Mouse (Mus musculus) lung, embryonic 15.5 days (tissue): ENCODE data around the gene Eln. TPM values are rescaled to one million over a fixed set of nuclear protein-coding genes. Genes with fewer than 3 reads are reported as not detected.
A peak's percentile ranks its signal among the peaks of the same experiment; 100 is the strongest.

ENCODE experiments used
- ATAC-seq: fragments of 200-750 bp; cut with Nextera tagmentation; 2 replicates; pipeline ENCODE4 v1.8.0; 2017; ENCODE audit warnings: moderate number of reproducible peaks, borderline replicate concordance; ENCODE audit not compliant: low FRiP score, low TSS enrichment; ENCODE audit errors: extremely low read depth
- H3K27ac ChIP-seq: fragments of 300-500 bp; sonication (generic); 2 replicates; pipeline ENCODE4 v1.5.1; 2015; ENCODE audit warnings: moderate library complexity, mild to moderate bottlenecking, inconsistent platforms
- H3K27me3 ChIP-seq: fragments of 300-500 bp; sonication (generic); 2 replicates; pipeline ENCODE4 v1.6.1; 2015; ENCODE audit warnings: inconsistent platforms
- H3K36me3 ChIP-seq: fragments of 300-500 bp; sonication (generic); 2 replicates; pipeline ENCODE4 v1.6.1; 2015; ENCODE audit warnings: inconsistent platforms
- H3K4me1 ChIP-seq: fragments of 300-500 bp; sonication (generic); 2 replicates; pipeline ENCODE4 v1.6.1; 2015; ENCODE audit warnings: inconsistent platforms
- H3K4me2 ChIP-seq: fragments of 300-500 bp; sonication (generic); 2 replicates; pipeline ENCODE4 v1.6.1; 2015; ENCODE audit warnings: inconsistent platforms, mild to moderate bottlenecking, moderate library complexity
- H3K4me3 ChIP-seq: fragments of 300-500 bp; sonication (generic); 2 replicates; pipeline ENCODE4 v1.5.1; 2015; ENCODE audit warnings: mild to moderate bottlenecking, inconsistent platforms
- H3K9ac ChIP-seq: fragments of 300-500 bp; sonication (generic); 2 replicates; pipeline ENCODE4 v1.6.1; 2015; ENCODE audit warnings: inconsistent platforms
- H3K9me3 ChIP-seq: fragments of 300-500 bp; sonication (generic); 2 replicates; pipeline ENCODE4 v1.6.1; 2016; ENCODE audit warnings: inconsistent platforms
- WGBS: fragments of 180-500 bp; shearing (Covaris S2); methylation state at CpG from one replicate; pipeline ENCODE4 v1.1.7; 2015; 5-methylcytosine and 5-hydroxymethylcytosine counted together
- polyA plus RNA-seq: library from polyadenylated mRNA; unstranded; fragments of >200 nt; fragmentation: Nextera tagmentation; extraction: Ambion mirVana; gene quantifications from 2 replicates; pipeline ENCODE4 v1.2.1, GENCODE M21; 2015

Gene Eln
- polyA plus RNA-seq, 1 experiment from 2014 or later = 534 TPM

DNA sequence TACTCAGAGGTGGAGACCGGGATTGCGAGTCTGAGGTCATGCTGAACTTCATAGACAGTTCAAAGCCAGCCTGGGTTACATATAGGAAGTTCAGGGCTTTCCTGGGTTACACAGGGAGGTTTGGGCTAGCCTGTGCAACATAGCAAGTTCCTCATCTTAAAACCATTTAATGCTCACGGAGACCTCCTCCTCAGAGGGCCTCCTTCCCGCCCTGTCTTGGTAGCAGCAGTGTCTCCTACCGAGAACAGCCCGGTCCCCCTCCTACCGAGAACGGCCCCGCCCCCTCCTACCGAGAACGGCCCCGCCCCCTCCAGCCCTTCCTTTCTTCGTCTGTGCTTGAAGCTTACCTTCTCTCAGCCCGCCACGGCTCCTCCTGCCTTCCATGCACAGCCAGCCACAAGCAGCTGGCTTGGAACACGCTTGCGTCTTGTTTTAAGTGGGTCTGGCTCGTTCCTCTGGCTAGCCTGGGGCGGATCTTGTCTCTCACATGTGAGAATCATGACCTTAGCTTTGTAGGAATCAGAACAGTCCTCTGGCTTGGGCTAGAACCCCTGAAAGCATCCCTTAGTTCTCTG lies 4.8 kb downstream of the Eln start:
- 0 out of 2 replicates have a peak overlapping the region, but pooled peaks have one; percentile 6 for H3K4me3 ChIP-seq
- ATAC-seq = no peak
- peak overlapping the region; percentile 20 for H3K27ac ChIP-seq
- H3K36me3 ChIP-seq = no peaks in the 10 kb centered on the region
- peaks cover 41% of the 10 kb centered on the region for H3K4me1 ChIP-seq
- H3K4me2 ChIP-seq = peak overlapping the region; percentile 34
- 12% methylated on average over 19 of the region's 19 CpGs for WGBS
- no peaks in the 10 kb centered on the region for H3K27me3 ChIP-seq
- H3K9me3 ChIP-seq = no peaks in the 10 kb centered on the region
- H3K9ac ChIP-seq = no peak overlapping the region

DNA sequence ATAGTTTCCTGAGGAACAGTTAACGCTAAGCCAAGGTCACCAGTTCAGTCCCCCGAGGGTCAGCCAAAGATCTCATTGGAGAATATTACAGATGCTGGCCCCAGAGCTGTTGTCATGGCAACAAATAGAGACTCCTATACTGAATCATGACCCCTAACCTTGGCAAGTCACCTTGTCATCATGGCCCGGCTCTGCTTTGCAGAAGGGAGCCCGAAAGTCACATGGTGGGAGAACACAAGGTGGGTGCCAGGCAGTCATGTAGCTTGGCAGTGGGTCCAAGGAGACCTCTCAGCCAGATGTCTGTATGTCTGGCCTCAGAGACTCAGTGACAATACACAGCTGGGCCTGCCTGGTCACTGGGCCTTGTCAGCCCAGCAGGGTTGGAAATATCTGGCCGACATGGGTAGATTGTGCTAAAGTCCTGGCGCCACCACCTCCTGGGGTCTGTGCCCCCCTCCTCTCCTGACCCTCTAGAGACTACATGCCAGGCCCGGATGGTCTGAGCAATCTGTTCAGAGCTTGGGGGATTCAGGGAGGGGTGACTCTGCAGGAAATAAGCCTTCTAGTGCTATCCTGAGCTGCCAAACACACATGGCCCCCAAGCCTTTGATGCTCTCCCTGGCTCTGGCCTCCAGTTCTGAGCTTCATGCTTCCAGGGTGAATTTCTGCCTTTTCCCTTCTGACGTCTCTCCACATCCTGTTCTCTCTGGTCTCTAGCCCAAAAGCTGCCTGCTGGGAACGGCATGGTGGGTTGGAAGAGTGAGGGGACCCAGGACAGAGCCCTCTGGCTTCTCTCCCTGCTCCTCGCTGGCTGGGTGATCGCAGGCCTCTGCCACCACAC lies 6.4 kb downstream of the Eln start:
- H3K36me3 ChIP-seq = peaks cover 10% of the 10 kb centered on the region; the same call in 1 of the 2 replicates
- H3K4me1 ChIP-seq = peaks cover 31% of the 10 kb centered on the region
- no peak overlapping the region for H3K9ac ChIP-seq
- no peak overlapping the region for H3K4me3 ChIP-seq
- H3K9me3 ChIP-seq = no peaks in the 10 kb centered on the region
- no peaks in the 10 kb centered on the region for H3K27me3 ChIP-seq
- WGBS = 49% methylated on average over 11 of the region's 11 CpGs
- peak; percentile 37; the same call in 1 of the 2 replicates for ATAC-seq
- H3K4me2 ChIP-seq = no peak overlapping the region; the same call in 1 of the 2 replicates
- peak overlapping the region; percentile 20 for H3K27ac ChIP-seq

DNA sequence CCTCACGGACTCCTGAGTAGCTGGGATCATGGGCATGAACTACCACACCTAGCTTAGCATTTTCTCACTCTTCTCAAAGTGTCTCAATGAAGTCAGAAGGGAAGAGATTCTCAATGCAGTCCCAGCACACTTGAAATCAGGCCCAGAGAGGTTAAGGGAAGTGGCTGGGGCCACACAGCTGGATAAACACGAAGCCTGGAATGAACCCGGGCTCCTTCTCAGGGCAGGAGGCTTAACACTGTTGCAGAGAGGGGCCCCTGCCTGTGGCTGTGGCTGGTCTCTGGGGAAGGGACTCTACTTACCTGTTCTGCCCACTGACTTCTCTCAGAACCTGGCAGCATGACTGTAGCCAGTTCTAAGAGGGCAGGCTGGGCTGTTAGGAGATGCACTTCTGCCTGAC lies 7.2 kb downstream of the Eln start:
- no peak overlapping the region for H3K9ac ChIP-seq
- H3K27ac ChIP-seq = peak overlapping the region; percentile 3; the same call in 1 of the 2 replicates
- no peak overlapping the region for H3K4me3 ChIP-seq
- peaks cover 10% of the 10 kb centered on the region; the same call in 1 of the 2 replicates for H3K36me3 ChIP-seq
- ATAC-seq = no peak
- H3K4me1 ChIP-seq = peaks cover 31% of the 10 kb centered on the region
- H3K4me2 ChIP-seq = no peak overlapping the region
- no peaks in the 10 kb centered on the region for H3K27me3 ChIP-seq
- 36% methylated on average over 3 of the region's 3 CpGs for WGBS
- H3K9me3 ChIP-seq = no peaks in the 10 kb centered on the region

DNA sequence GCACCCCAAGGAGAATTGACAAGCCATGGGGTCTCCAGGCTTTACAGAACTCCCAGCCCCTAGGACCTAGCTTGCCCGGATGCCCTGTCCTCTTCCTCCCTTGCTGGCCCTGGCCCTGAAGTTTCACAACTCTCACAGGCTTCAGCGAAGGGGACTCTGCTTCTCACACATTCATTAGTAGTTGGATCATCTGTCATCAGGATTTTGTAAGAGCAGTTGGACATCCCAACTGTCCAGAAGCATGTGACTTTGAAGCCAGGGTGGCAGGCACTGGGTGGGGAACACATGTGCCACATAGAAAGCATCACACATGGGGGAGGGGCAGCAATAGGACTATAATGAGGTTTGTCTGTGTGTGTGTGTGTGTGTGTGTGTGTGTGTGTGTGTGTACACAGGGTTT lies 12.2 kb downstream of the Eln start:
- Histone ChIP-seq H3K27ac (no peak overlapping the region), H3K4me3 (no peak overlapping the region), H3K27me3 (no peaks in the 10 kb centered on the region), H3K9me3 (no peaks in the 10 kb centered on the region), H3K36me3 (peaks cover 17% of the 10 kb centered on the region; the same call in 1 of the 2 replicates), H3K9ac (no peak overlapping the region), H3K4me1 (no peaks in the 10 kb centered on the region), H3K4me2 (no peak overlapping the region)
- 62% methylated on average over 2 of the region's 2 CpGs for WGBS
- no peak for ATAC-seq

DNA sequence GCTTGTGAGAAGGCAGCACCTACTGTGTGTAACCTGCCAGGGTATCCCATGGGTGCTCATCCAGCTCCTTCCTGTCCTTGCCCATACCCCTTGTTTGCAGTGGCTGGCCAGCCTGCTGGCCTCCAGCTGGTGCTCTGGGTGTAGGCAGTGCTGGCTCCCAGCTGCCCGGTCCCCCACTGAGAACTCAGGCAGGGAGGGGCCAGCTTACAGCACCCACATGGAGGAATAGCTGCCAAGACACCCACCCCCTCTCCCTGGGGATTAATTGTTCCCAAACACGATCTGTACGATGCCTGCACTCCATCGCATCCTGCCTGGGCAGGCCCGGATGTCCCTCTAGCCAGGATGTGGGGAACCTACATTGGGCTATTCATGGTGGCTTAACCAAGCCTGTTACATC lies 13.1 kb downstream of the Eln start:
- Histone ChIP-seq H3K4me1 (no peaks in the 10 kb centered on the region), H3K4me3 (no peak overlapping the region), H3K36me3 (peaks cover 24% of the 10 kb centered on the region; the same call in 1 of the 2 replicates), H3K9ac (no peak overlapping the region), H3K4me2 (no peak overlapping the region), H3K27ac (no peak overlapping the region), H3K27me3 (no peaks in the 10 kb centered on the region), H3K9me3 (no peaks in the 10 kb centered on the region)
- no peak for ATAC-seq
- WGBS = 51% methylated on average over 5 of the region's 5 CpGs

DNA sequence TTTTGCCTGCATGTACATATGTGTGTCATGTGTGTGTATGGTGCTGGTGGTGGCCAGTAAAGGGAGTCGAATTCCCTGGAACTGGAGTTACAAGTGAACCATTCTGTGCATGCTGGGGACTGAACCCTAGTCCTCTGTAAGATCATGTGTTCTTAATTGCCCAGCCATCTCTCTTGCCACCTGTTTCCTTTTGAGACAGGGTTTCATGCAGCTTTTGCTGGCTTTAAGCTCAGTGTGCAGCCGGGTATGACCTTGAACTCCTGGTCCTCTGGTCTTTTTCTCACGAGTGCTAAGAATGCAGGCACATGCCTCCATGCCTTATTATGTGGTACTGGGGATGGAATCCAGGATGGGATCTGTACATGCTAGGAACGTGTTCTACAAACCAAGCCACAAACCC lies 13.9 kb downstream of the Eln start:
- 77% methylated on average over 4 of the region's 4 CpGs for WGBS
- Histone ChIP-seq H3K9me3 (no peaks in the 10 kb centered on the region), H3K4me3 (no peak overlapping the region), H3K4me2 (no peak overlapping the region), H3K36me3 (peaks cover 27% of the 10 kb centered on the region; the same call in 1 of the 2 replicates), H3K27ac (no peak overlapping the region), H3K27me3 (no peaks in the 10 kb centered on the region), H3K4me1 (no peaks in the 10 kb centered on the region), H3K9ac (no peak overlapping the region)
- ATAC-seq = no peak

DNA sequence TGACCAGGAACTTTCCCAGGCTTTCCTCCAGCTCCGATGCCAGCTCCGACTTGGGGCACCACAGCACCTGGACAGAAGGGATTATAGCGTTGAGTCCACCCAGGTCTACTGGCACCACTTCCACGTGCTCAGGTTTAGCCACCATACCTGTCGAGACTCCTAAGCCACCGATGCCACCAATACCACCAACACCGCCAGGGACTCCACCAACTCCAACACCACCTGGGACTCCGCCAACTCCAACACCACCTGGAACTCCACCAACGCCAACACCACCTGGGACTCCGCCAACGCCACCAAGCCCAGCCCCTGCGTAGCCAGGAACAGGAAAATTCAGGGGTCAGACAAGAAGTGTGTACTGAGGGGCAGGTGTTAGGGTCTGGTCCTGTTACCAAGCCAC lies 18.0 kb downstream of the Eln start:
- no peak for ATAC-seq
- Histone ChIP-seq H3K4me2 (no peak overlapping the region), H3K9me3 (no peaks in the 10 kb centered on the region), H3K27ac (no peak overlapping the region), H3K27me3 (no peaks in the 10 kb centered on the region), H3K4me1 (no peaks in the 10 kb centered on the region), H3K36me3 (peaks cover 25% of the 10 kb centered on the region; the same call in 1 of the 2 replicates), H3K9ac (no peak overlapping the region), H3K4me3 (no peak overlapping the region)
- 90% methylated on average over 12 of the region's 12 CpGs for WGBS

DNA sequence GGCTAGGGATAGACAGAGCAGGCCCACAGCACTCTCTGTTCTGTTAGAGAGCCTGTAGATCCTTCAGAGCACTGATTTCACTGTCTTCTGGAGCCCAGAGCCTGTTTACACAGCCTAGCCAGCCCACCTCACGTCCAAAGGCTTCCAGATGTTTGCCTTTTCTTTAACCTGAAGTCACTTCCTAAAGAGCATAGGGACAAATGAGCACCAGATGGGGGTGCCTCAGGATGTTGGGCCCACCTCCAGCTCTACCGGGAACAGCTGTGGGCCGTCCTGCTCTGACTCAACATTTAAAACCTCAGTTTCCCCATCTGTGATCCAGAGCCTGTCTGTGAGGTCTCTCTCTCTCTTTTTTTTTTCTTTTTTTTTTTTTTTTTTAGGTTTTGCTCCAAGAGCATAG lies 18.6 kb downstream of the Eln start:
- no peak for ATAC-seq
- H3K36me3 ChIP-seq = peaks cover 25% of the 10 kb centered on the region; the same call in 1 of the 2 replicates
- H3K4me1 ChIP-seq = no peaks in the 10 kb centered on the region
- H3K4me3 ChIP-seq = no peak overlapping the region
- no peak overlapping the region for H3K27ac ChIP-seq
- H3K4me2 ChIP-seq = no peak overlapping the region
- no peak overlapping the region for H3K9ac ChIP-seq
- no peaks in the 10 kb centered on the region for H3K9me3 ChIP-seq
- no peaks in the 10 kb centered on the region for H3K27me3 ChIP-seq
- WGBS = 55% methylated on average over 3 of the region's 3 CpGs

DNA sequence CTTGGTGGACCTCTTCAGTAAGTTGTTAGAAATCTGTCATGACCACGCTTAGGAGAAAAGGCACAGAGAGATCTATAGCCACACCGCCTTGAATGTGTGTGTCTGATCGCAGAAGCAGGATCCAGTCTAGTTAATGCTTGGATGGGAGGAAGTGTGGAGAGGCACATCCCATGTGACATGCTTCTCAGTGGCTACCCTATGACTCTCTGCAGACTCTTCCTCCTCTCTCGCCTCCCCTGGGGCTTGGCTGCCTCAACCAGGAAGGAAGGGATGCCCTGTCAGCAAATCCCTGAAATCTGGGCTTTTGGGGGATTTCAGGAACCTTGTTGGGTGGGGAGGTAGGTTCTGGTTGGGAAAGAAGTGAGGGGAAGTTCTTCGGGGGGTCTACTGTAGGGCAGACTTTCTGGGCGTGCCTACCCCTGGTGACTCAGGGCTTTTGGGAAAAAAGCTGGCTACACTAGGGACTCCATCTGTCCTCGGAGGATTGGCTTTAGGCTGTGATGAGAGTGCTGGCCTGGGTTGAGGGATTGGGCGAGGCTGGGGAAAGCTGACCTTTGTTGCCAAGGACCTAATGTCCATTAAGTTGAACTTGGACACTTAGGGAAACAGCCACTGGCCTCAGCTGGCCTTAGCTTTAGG lies 20.0 kb downstream of the Eln start:
- Histone ChIP-seq H3K36me3 (peaks cover 30% of the 10 kb centered on the region; the same call in 1 of the 2 replicates), H3K9ac (no peak overlapping the region), H3K4me2 (no peak overlapping the region), H3K9me3 (no peaks in the 10 kb centered on the region), H3K4me3 (no peak overlapping the region), H3K27me3 (no peaks in the 10 kb centered on the region), H3K27ac (no peak overlapping the region), H3K4me1 (no peaks in the 10 kb centered on the region)
- no peak for ATAC-seq
- WGBS = 73% methylated on average over 8 of the region's 8 CpGs

DNA sequence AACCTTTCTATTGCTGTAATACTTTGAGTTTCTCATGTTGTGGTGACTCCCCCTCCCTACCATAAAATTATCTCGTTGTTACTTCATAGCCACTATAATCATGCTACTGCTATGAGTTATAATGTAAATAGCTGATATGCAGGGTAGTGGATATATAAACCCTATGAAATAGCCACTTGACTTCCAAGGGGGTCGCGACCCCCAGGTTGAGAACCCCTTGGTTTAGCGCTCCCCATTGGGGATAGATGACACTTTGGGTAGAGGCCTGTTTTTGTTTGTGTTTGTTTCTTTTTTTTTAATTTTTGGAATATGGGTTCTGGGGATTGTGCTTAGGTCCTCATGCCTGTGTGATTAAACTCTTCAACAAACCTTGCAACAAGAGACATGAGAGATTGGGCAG lies 21.8 kb downstream of the Eln start:
- Histone ChIP-seq H3K4me3 (no peak overlapping the region), H3K36me3 (peaks cover 27% of the 10 kb centered on the region; the same call in 1 of the 2 replicates), H3K27me3 (no peaks in the 10 kb centered on the region), H3K27ac (no peak overlapping the region), H3K9me3 (no peaks in the 10 kb centered on the region), H3K4me2 (no peak overlapping the region), H3K4me1 (no peaks in the 10 kb centered on the region), H3K9ac (no peak overlapping the region)
- no peak for ATAC-seq
- WGBS = 59% methylated on average over 4 of the region's 4 CpGs

DNA sequence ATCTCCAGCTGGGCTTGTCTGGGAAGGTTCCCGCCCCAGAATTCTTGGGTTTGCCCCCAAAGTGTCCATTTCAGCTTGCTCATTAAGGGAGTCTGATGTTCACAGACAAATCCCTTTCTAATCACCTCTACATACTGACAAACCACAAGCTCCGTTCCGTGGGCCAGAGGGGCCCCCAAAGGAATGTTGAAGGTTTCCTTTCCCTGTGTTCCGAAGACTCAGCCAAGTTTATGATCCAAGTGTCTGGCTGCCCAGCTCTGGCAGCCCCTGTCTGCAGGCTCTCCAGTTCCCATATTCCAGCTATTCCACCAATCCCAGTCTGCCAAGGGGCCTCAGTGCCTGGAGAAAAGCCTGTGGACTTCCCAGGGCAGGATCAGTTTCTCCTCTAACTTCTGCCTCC lies 27.1 kb downstream of the Eln start:
- Histone ChIP-seq H3K4me3 (no peak overlapping the region), H3K9ac (no peak overlapping the region), H3K4me1 (no peaks in the 10 kb centered on the region), H3K36me3 (peaks cover 39% of the 10 kb centered on the region; the same call in 1 of the 2 replicates), H3K4me2 (no peak overlapping the region), H3K27me3 (no peaks in the 10 kb centered on the region), H3K9me3 (no peaks in the 10 kb centered on the region), H3K27ac (no peak overlapping the region)
- 31% methylated on average over 4 of the region's 4 CpGs for whole genome bisulfite sequencing
- no peak for ATAC-seq

DNA sequence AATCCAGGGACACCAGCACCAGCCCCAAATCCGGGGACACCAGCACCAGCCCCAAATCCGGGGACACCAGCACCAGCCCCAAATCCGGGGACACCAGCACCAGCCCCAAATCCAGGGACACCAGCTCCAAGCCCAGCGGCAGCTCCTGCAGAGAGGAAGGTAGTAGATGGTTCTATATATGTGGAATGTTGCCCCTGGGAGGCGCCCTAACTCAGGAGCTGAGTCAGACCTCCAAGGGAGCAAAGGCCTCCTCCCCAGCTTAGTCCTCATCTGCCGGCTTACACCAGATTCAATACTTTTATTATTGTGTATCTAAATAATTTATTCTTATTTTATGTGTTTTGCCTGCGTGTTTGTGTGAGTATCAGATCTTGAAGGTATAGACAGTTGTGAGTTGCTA lies 36.0 kb downstream of the Eln start:
- H3K27me3 ChIP-seq = no peaks in the 10 kb centered on the region
- H3K36me3 ChIP-seq = peaks cover 41% of the 10 kb centered on the region
- 61% methylated on average over 7 of the region's 7 CpGs for WGBS
- H3K4me2 ChIP-seq = no peak overlapping the region
- H3K4me3 ChIP-seq = no peak overlapping the region
- H3K27ac ChIP-seq = no peak overlapping the region
- no peak for ATAC-seq
- no peaks in the 10 kb centered on the region for H3K9me3 ChIP-seq
- 0 out of 2 replicates have a peak, but pooled peaks cover 6% of the 10 kb centered on the region for H3K4me1 ChIP-seq
- no peak overlapping the region for H3K9ac ChIP-seq
